Mouse (Mus musculus) bone marrow macrophage, adult 2 months (primary cell): ENCODE data around the gene Ppm1a.

Experiments
- CTCF ChIP-seq: IDR thresholded peaks from 2 replicates; pipeline ENCODE4 v1.5.1; 2012; ENCODE audit warnings: low read depth, mild to moderate bottlenecking, low read length, moderate library complexity
- POLR2A ChIP-seq: IDR thresholded peaks from 2 replicates; pipeline ENCODE4 v1.6.1; 2012; ENCODE audit warnings: mild to moderate bottlenecking, low read depth, low read length, borderline replicate concordance

- TF ChIP-seq POLR2A: no peak
- no peak for TF ChIP-seq CTCF
Observed at GRCm38 (mm10) chr12:72831711-72832432, 74.6 kb downstream of the Ppm1a start.
